Mouse (Mus musculus) hindbrain, embryonic 15.5 days (tissue): ENCODE measurements around the gene Lzts2. TPM values are rescaled to one million over a fixed set of nuclear protein-coding genes. Genes with fewer than 3 reads are reported as not detected.

Experiments
- ATAC-seq: fragments of 200-750 bp; cut with Nextera tagmentation; 2 replicates; pipeline ENCODE4 v1.8.0; 2017; ENCODE audit warnings: low read depth, moderate number of reproducible peaks, moderate TSS enrichment; ENCODE audit not compliant: low FRiP score
- H3K27ac ChIP-seq: fragments of 300-500 bp; sonication (generic); replicated peaks from 2 replicates; pipeline ENCODE4 v1.5.1; 2015; ENCODE audit warnings: mild to moderate bottlenecking, inconsistent platforms
- H3K27me3 ChIP-seq: fragments of 300-500 bp; sonication (generic); 2 replicates; pipeline ENCODE4 v1.6.1; 2015; ENCODE audit warnings: control low read depth, inconsistent platforms
- H3K36me3 ChIP-seq: fragments of 300-500 bp; sonication (generic); 2 replicates; pipeline ENCODE4 v1.6.1; 2015; ENCODE audit warnings: control low read depth, inconsistent platforms
- H3K4me1 ChIP-seq: fragments of 300-500 bp; sonication (generic); replicated peaks from 2 replicates; pipeline ENCODE4 v1.6.1; 2015; ENCODE audit warnings: control low read depth, inconsistent platforms
- H3K4me2 ChIP-seq: fragments of 300-500 bp; sonication (generic); 2 replicates; pipeline ENCODE4 v1.6.1; 2015; ENCODE audit warnings: moderate library complexity, mild to moderate bottlenecking, inconsistent platforms
- H3K4me3 ChIP-seq: fragments of 300-500 bp; sonication (generic); 2 replicates; pipeline ENCODE4 v1.5.1; 2015; ENCODE audit warnings: mild to moderate bottlenecking, inconsistent platforms
- H3K9ac ChIP-seq: fragments of 300-500 bp; sonication (generic); 2 replicates; pipeline ENCODE4 v1.6.1; 2015; ENCODE audit warnings: inconsistent platforms
- H3K9me3 ChIP-seq: fragments of 300-500 bp; sonication (generic); 2 replicates; pipeline ENCODE4 v1.6.1; 2016; ENCODE audit warnings: control low read depth, inconsistent platforms
- WGBS: fragments of 180-500 bp; shearing (Covaris S2); methylation state at CpG from one replicate; pipeline ENCODE4 v1.1.7; 2015; 5-methylcytosine and 5-hydroxymethylcytosine counted together
- polyA plus RNA-seq: library from polyadenylated mRNA; unstranded; fragments of >200 nt; fragmentation: Nextera tagmentation; extraction: Ambion mirVana; gene quantifications from 2 replicates; pipeline ENCODE4 v1.2.1, GENCODE M21; 2015

Gene Lzts2
- polyA plus RNA-seq, 1 experiment from 2014 or later, result 25.4 TPM

GRCm38 (mm10) chr19:45058841-45059240 lies 44.6 kb downstream of the Lzts2 start:
- H3K4me1 ChIP-seq, result peaks cover 30% of the 10 kb centered on the region
- peak overlapping the region; percentile 51 for H3K4me3 ChIP-seq
- no peaks in the 10 kb centered on the region for H3K9me3 ChIP-seq
- 0 out of 2 replicates have a peak, but pooled peaks cover 3% of the 10 kb centered on the region for H3K27me3 ChIP-seq
- H3K36me3 ChIP-seq, result peaks cover 13% of the 10 kb centered on the region
- ATAC-seq, result no peak
- under 1% methylated on average over 14 of the region's 14 CpGs for WGBS
- peak overlapping the region; percentile 82 for H3K4me2 ChIP-seq
- peak overlapping the region; percentile 94 for H3K27ac ChIP-seq
- peak overlapping the region; percentile 76 for H3K9ac ChIP-seq

GRCm38 (mm10) chr19:45063565-45064292 lies 49.5 kb downstream of the Lzts2 start:
- peak overlapping the region; percentile 39 for H3K4me2 ChIP-seq
- peaks cover 20% of the 10 kb centered on the region for H3K4me1 ChIP-seq
- ATAC-seq, result peak; percentile 28; the same call in 1 of the 2 replicates
- H3K4me3 ChIP-seq, result peak overlapping the region; percentile 11; the same call in 1 of the 2 replicates
- H3K36me3 ChIP-seq, result no peaks in the 10 kb centered on the region
- H3K27ac ChIP-seq, result no peak overlapping the region
- peaks cover 43% of the 10 kb centered on the region for H3K27me3 ChIP-seq
- no peaks in the 10 kb centered on the region for H3K9me3 ChIP-seq
- WGBS, result 42% methylated on average over 19 of the region's 20 CpGs
- H3K9ac ChIP-seq, result peak overlapping the region; percentile 30; the same call in 1 of the 2 replicates

DNA sequence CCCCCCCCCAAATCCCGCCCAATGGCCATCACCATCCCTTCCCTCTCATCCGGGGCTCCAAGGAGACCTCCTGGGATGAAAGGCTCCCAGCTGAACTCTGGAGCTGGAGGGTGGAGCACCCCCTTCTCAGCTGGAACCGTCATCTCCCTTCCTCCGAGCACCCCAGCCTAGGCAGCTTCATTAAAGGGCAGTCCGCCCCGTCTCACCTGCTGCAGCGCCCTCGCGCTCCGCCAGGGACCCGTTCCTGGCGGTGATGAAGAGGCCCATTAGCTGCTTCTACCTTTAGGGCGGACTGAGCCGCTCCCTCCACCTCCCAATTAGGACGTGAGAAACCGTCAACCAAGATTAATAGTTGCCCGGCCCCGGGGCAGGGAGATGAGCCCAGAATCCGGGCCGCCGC lies 51.0 kb downstream of the Lzts2 start:
- Histone ChIP-seq H3K4me2 (peak overlapping the region; percentile 3; the same call in 1 of the 2 replicates), H3K27ac (no peak overlapping the region), H3K4me1 (peaks cover 12% of the 10 kb centered on the region), H3K4me3 (no peak overlapping the region), H3K9ac (no peak overlapping the region), H3K9me3 (no peaks in the 10 kb centered on the region), H3K27me3 (peaks cover 45% of the 10 kb centered on the region), H3K36me3 (no peaks in the 10 kb centered on the region)
- 4% methylated on average over 21 of the region's 21 CpGs for WGBS
- no peak for ATAC-seq

DNA sequence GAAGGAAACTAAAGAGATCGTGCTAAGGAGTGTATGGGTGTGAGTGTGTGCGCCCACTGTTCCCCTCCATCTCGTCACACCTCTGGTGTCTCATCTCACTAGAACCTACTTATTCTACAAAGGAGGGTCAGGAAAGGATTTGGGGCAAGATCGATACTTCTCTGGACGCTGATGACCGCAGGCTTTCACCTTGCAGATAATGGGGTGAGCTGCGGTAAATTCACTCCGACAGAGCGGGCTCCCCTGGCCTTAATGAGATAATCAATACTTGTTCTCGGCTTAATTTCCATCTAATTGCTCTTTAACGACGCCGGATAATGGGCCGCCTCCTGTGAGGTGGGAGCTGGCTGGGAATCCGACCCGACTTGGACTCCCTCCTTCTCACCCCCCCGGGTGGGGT lies 53.0 kb downstream of the Lzts2 start:
- Histone ChIP-seq H3K9ac (no peak overlapping the region), H3K27ac (no peak overlapping the region), H3K9me3 (no peaks in the 10 kb centered on the region), H3K36me3 (no peaks in the 10 kb centered on the region), H3K4me2 (no peak overlapping the region), H3K4me3 (no peak overlapping the region), H3K27me3 (peaks cover 55% of the 10 kb centered on the region), H3K4me1 (peaks cover 12% of the 10 kb centered on the region)
- WGBS, result 21% methylated on average over 17 of the region's 17 CpGs
- no peak for ATAC-seq

DNA sequence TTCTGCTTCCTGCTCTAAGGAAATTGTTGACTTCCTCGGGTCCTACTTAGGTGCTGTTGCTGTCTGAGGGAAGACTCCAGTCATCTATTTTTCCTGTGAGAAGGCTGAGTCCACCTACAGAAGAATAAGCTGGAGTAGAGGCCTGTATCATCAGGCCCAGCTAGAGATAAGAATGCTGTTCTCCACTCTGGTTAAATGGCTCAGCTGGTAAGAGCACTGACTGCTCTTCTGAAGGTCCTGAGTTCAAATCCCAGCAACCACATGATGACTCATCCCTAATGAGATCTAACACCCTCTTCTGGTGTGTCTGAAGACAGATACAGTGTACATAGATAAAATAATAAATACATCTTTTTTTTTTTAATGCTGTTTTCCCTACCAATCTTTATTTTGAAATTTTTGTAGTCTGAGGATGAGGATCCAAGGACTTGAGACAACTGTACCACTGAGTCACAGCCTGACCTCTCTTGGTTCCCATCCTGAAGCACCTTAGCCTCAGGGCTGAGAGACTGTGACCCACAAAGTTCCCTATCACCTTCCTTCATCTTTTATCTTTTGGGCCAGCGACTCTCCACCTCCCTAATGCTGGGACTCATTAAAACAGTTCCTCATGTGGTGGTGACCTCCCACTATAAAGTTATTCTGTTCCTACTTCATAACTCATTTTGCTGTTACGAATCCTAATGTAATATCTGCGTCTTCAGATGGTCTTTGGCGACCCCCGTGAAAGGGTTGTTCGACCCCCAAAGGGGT lies 53.7 kb downstream of the Lzts2 start:
- Histone ChIP-seq H3K4me3 (no peak overlapping the region), H3K9me3 (no peaks in the 10 kb centered on the region), H3K27me3 (peaks cover 52% of the 10 kb centered on the region), H3K27ac (no peak overlapping the region), H3K9ac (no peak overlapping the region), H3K4me2 (no peak overlapping the region), H3K4me1 (peaks cover 12% of the 10 kb centered on the region), H3K36me3 (no peaks in the 10 kb centered on the region)
- no peak for ATAC-seq
- 79% methylated on average over 7 of the region's 7 CpGs for WGBS

DNA sequence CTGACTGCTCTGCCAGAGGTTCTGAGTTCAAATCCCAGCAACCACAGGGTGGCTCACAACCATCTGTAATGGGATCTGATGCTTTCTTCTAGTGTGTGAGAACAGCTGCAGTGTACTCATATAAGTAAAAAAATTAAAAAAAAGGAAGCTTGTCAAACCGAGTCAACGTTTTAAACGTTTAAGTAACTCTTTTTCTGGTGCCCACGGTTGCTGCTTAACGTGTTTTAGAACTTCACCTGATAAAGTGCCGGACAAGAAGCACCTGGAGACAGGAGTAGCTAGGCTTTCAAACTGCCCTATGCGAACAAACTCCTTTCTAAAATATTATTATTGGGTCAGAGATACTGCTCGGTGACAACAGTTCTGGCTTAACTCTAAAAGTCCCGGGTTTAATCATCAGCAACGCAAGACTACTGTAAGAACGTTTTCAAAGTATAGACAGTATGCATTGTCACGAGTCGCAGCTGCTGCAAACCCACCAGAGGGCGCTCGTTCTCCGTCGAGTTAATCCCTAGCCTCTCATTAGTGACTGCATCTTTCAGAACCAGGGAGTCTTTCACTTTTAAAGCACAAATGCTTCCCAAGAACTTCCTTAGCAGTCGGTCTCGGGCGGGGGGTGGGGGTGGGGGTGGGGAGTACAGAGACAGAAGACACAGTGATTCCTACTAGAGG lies 59.8 kb downstream of the Lzts2 start:
- Histone ChIP-seq H3K4me1 (peaks cover 26% of the 10 kb centered on the region), H3K9ac (peak overlapping the region; percentile 89), H3K27me3 (peaks cover 45% of the 10 kb centered on the region), H3K9me3 (no peaks in the 10 kb centered on the region), H3K36me3 (no peaks in the 10 kb centered on the region), H3K4me2 (peak overlapping the region; percentile 99), H3K4me3 (peak overlapping the region; percentile 77), H3K27ac (peak overlapping the region; percentile 95)
- 8% methylated on average over 20 of the region's 20 CpGs for WGBS
- peak; percentile 10; the same call in 1 of the 2 replicates for ATAC-seq

DNA sequence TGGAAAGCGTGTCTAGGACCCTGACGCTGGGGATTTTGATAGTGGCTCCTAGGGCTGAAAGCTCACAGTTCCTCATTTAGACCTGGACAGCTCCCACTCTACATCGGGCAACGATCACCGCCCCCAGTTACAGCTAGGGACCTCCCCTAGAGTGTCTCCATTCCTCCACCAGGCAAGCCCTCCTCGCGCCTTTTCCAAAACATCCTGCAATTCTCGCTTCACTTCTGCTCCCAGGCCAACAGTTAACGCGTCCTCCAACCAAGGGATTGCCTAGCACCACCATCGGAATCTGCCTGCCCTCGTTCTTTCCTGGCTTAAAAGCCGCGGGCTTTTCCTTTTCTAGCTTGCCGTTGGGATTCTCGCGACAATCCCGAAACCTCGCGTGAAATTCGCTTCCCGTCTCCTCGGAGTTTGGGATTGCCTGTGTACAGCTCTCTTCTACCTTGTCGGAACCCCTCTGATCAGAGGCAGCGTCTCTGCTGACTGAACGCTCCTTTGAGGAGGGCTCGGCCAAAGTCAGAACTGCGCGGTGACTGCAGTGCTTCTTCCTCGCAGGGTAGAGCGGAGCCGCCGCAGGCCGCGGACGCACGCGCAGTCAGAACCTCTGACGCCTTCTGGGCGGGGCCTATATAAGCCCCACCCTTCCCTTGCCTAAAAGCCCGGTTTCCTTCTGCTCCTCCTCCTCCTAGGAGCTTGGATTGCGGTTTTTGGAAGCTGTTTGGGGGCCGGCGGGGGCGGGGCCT lies 60.5 kb downstream of the Lzts2 start, which contains the start of gene Kazald1:
Gene Kazald1, plus strand, starts transcription at position 662 of the 743 bp plus-strand sequence.
- Histone ChIP-seq H3K4me3 (peak within 1 kb of the TSS; percentile 77), H3K36me3 (no peaks in the 10 kb centered on the region), H3K9ac (peak within 1 kb of the TSS; percentile 89), H3K27me3 (peaks cover 53% of the 10 kb centered on the region), H3K9me3 (no peaks in the 10 kb centered on the region), H3K4me1 (peaks cover 28% of the 10 kb centered on the region), H3K4me2 (peak within 1 kb of the TSS; percentile 99), H3K27ac (peak within 1 kb of the TSS; percentile 95)
- 0% methylated on average over 45 of the region's 45 CpGs for WGBS
- ATAC-seq, result peak; percentile 90

DNA sequence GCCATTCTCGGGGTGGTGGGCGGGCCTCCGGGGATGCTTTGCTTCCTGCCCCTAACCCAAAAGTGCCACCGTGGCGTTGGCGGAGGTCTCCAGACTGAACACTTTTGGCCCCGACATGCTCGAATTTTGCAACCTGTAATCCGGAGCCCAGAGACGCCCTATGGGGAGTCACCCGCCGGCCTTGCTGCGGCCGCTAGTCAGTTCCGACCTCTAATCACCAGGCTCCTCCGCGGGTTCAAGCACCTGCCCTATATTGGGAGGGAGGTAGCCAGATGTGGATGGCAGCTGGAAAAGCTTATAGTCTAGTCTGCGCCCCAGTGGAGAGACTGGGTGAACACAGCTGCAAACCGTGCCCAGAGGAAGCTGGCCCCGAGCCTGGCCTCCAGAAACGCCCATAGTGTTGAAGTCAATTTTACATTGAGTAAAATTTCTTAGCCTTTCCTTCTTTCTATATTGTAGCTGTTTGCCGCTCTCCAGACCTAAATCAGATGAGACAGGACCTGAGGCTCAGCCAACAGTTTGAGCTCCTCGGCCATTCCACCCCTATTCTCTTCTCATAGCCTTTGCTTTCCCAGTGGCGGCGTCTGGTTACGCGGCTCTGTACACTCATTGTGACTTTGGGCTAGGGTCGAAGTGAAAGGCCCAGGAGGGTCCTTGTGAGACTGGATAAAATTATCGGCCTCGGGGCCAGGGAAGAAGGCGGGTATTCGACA lies 61.3 kb downstream of the Lzts2 start:
- peak overlapping the region; percentile 77 for H3K4me3 ChIP-seq
- peaks cover 58% of the 10 kb centered on the region for H3K27me3 ChIP-seq
- H3K4me2 ChIP-seq, result peak overlapping the region; percentile 99
- under 1% methylated on average over 32 of the region's 32 CpGs for WGBS
- ATAC-seq, result 0 out of 2 replicates have a peak, but pooled peaks have one; percentile 25
- no peaks in the 10 kb centered on the region for H3K36me3 ChIP-seq
- peak overlapping the region; percentile 89 for H3K9ac ChIP-seq
- no peaks in the 10 kb centered on the region for H3K9me3 ChIP-seq
- H3K4me1 ChIP-seq, result peaks cover 36% of the 10 kb centered on the region
- H3K27ac ChIP-seq, result peak overlapping the region; percentile 95

- peak overlapping the region; percentile 77 for H3K4me3 ChIP-seq
- no peaks in the 10 kb centered on the region for H3K36me3 ChIP-seq
- H3K27me3 ChIP-seq, result peaks cover 61% of the 10 kb centered on the region
- no peak overlapping the region for H3K27ac ChIP-seq
- ATAC-seq, result no peak
- 5% methylated on average over 17 of the region's 17 CpGs for WGBS
- H3K4me2 ChIP-seq, result peak overlapping the region; percentile 99
- 0 out of 2 replicates have a peak overlapping the region, but pooled peaks have one; percentile 7 for H3K9ac ChIP-seq
- peaks cover 42% of the 10 kb centered on the region for H3K4me1 ChIP-seq
- H3K9me3 ChIP-seq, result no peaks in the 10 kb centered on the region
These were observed 61.9 kb downstream of the Lzts2 start for GRCm38 (mm10) chr19:45076036-45076575.
